23 mouse cellular contexts compared by ENCODE assay signal in genomic region chr15:102263037-102263436, GRCm38 (mm10). TPM values are rescaled to one million over a fixed set of nuclear protein-coding genes. Genes with fewer than 3 reads are reported as not detected.
A peak's percentile ranks its signal among the peaks of the same experiment; 100 is the strongest.
DNase-seq lines count a peak whose midpoint lies in the region; ATAC-seq and TF ChIP-seq lines count a peak whose summit lies in the region.
"Had no signal": no experiment of that assay in that cellular context is flagged by ENCODE, and none has a peak within 500 bp of the region (broad histone marks: within the 10 kb centered on the region; RNA-seq: fewer than 3 reads in every experiment).

No protein-coding gene starts in this region.

- H3K9me3 ChIP-seq in E14TG2a.4 (ENCODE audit: low read length): no peaks in the 10 kb centered on the region
- no peaks in the 10 kb centered on the region for H3K9me3 ChIP-seq in stomach, embryonic 14.5 days (ENCODE audit: control insufficient read depth, low read depth, low read length)
- H3K9me3 ChIP-seq in midbrain, embryonic 14.5 days (ENCODE audit: control insufficient read depth, low read length): no peaks in the 10 kb centered on the region
- H3K9me3 ChIP-seq: hindbrain, embryonic 13.5 days; kidney, embryonic 15.5 days; midbrain, embryonic 15.5 days had no signal

- 73% methylated on average over 2 of the region's 2 CpGs for WGBS in stomach, embryonic 14.5 days
- WGBS in midbrain, embryonic 14.5 days: 83% methylated on average over 2 of the region's 2 CpGs

- DNase-seq in left cerebral cortex, adult 2 months (ENCODE audit: extremely low spot score in 1 of 2, low spot score in 2 of 2): no peak
- no peak for DNase-seq in left cerebral cortex, postnatal 14 days (ENCODE audit: low spot score in 2 of 2)
- DNase-seq in induced T-regulatory cell, adult 2 months (ENCODE audit: low read depth): peak; percentile 87
- no peak for DNase-seq in midbrain, embryonic 14.5 days
- DNase-seq in adrenal gland, postnatal 14 days: no peak
- no peak for DNase-seq in spleen, postnatal 36 days (ENCODE audit: low spot score in 2 of 2)
- DNase-seq: cerebellum, adult 9-10 months; layer of hippocampus, postnatal 36 days; lung, postnatal 10 days; spleen, adult 18-20 months had no signal

- intact Hi-C loops in left cerebral cortex, adult 2 months (cut with DNase I): no loop called here
- intact Hi-C loops in left cerebral cortex, postnatal 14 days (cut with DNase I): no loop called here

- no peak overlapping the region for H3K9ac ChIP-seq in stomach, embryonic 14.5 days (replicated peaks; ENCODE audit: low read depth, low read length)
- H3K9ac ChIP-seq in midbrain, embryonic 14.5 days (replicated peaks; ENCODE audit: low read length): no peak overlapping the region
- H3K9ac ChIP-seq: hindbrain, embryonic 13.5 days; kidney, embryonic 15.5 days; midbrain, embryonic 15.5 days had no signal

- no peaks in the 10 kb centered on the region for H3K36me3 ChIP-seq in E14TG2a.4 (ENCODE audit: insufficient read depth, low read length)
- no peaks in the 10 kb centered on the region for H3K36me3 ChIP-seq in stomach, embryonic 14.5 days (ENCODE audit: control insufficient read depth, insufficient read depth, low read length)
- H3K36me3 ChIP-seq in midbrain, embryonic 14.5 days (ENCODE audit: control insufficient read depth, insufficient read depth, low read length): no peaks in the 10 kb centered on the region
- H3K36me3 ChIP-seq: hindbrain, embryonic 13.5 days; kidney, embryonic 15.5 days; midbrain, embryonic 15.5 days had no signal

- peaks cover 23% of the 10 kb centered on the region for H3K27me3 ChIP-seq in E14TG2a.4 (ENCODE audit: insufficient read depth, low read length)
- no peaks in the 10 kb centered on the region for H3K27me3 ChIP-seq in stomach, embryonic 14.5 days (ENCODE audit: control insufficient read depth, insufficient read depth, low read length)
- peaks cover 16% of the 10 kb centered on the region; the same call in 1 of the 2 replicates for H3K27me3 ChIP-seq in midbrain, embryonic 14.5 days (ENCODE audit: control insufficient read depth, insufficient read depth, low read length)
- H3K27me3 ChIP-seq: Patski had no signal

- H3K27ac ChIP-seq in left cerebral cortex, adult 2 months: peak overlapping the region; percentile 24; the same call in 1 of the 2 replicates
- H3K27ac ChIP-seq in stomach, embryonic 14.5 days (ENCODE audit: low read length): peak overlapping the region; percentile 40; the same call in 1 of the 2 replicates
- no peak overlapping the region for H3K27ac ChIP-seq in midbrain, embryonic 14.5 days (replicated peaks; ENCODE audit: low read depth, low read length)
- H3K27ac ChIP-seq: hindbrain, embryonic 13.5 days; kidney, embryonic 15.5 days; midbrain, embryonic 15.5 days had no signal

- ATAC-seq in stomach, embryonic 14.5 days (ENCODE audit: insufficient number of reproducible peaks, insufficient read depth, low FRiP score, low read depth): no peak
- no peak for ATAC-seq in midbrain, embryonic 14.5 days (ENCODE audit: low FRiP score, low TSS enrichment)
- ATAC-seq: intestine, embryonic 16.5 days; midbrain, embryonic 15.5 days; Patski had no signal

- H3K4me2 ChIP-seq in stomach, embryonic 14.5 days (replicated peaks; ENCODE audit: low read depth, low read length): no peak overlapping the region
- H3K4me2 ChIP-seq in midbrain, embryonic 14.5 days (ENCODE audit: low read length): no peak overlapping the region
- H3K4me2 ChIP-seq: hindbrain, embryonic 13.5 days; kidney, embryonic 15.5 days; midbrain, embryonic 15.5 days had no signal

- H3K4me1 ChIP-seq in E14TG2a.4 (replicated peaks; ENCODE audit: low read depth, low read length): peaks cover 60% of the 10 kb centered on the region
- peaks cover 14% of the 10 kb centered on the region for H3K4me1 ChIP-seq in stomach, embryonic 14.5 days (ENCODE audit: control insufficient read depth, insufficient read depth, low read length)
- H3K4me1 ChIP-seq in midbrain, embryonic 14.5 days (ENCODE audit: control insufficient read depth, insufficient read depth, low read length): no peaks in the 10 kb centered on the region

- TF ChIP-seq CTCF in left cerebral cortex, adult 2 months (IDR thresholded peaks at IDR 0.05): no peak
- no peak for TF ChIP-seq CTCF in E14TG2a.4 (conservative IDR thresholded peaks at IDR 0.05; ENCODE audit: low read length)

- H3K4me3 ChIP-seq in left cerebral cortex, adult 2 months: no peak overlapping the region
- peak overlapping the region; percentile 14 for H3K4me3 ChIP-seq in E14TG2a.4 (replicated peaks; ENCODE audit: low read length)
- no peak overlapping the region for H3K4me3 ChIP-seq in stomach, embryonic 14.5 days (ENCODE audit: low read depth, low read length)
- no peak overlapping the region for H3K4me3 ChIP-seq in midbrain, embryonic 14.5 days (replicated peaks; ENCODE audit: low read depth, low read length)
- H3K4me3 ChIP-seq: hindbrain, embryonic 13.5 days; kidney, embryonic 15.5 days; midbrain, embryonic 15.5 days had no signal

RNA-seq across cellular contexts. Expression of gene Rarg, which starts 5.7 kb away (rescaled TPM):
- total RNA-seq in left cerebral cortex, adult 2 months (2021): 10 to 100 TPM; 13.8 to 17.1 TPM
- total RNA-seq in left cerebral cortex, postnatal 14 days (2021): 1 to 10 TPM; 8.3 to 9.4 TPM
- polyA plus RNA-seq in stomach, embryonic 14.5 days (2014; fragmentation: Nextera tagmentation; extraction: Ambion mirVana): 36.9 and 40.5 TPM in 2 replicates
- polyA plus RNA-seq in midbrain, embryonic 14.5 days (2014; fragmentation: Nextera tagmentation; extraction: Ambion mirVana): 2.3 and 3.6 TPM in 2 replicates
- total RNA-seq in adrenal gland, postnatal 14 days (2021): 25.5 and 27.8 TPM in 2 replicates

RNA-seq across cellular contexts. Expression of gene Gm9918, which starts 7.3 kb away (rescaled TPM):
- not detected for total RNA-seq in left cerebral cortex, adult 2 months (2021)
- not detected for total RNA-seq in left cerebral cortex, postnatal 14 days (2021)
- 0.36 and 0.56 TPM in 2 replicates for polyA plus RNA-seq in stomach, embryonic 14.5 days (2014; fragmentation: Nextera tagmentation; extraction: Ambion mirVana)
- 0.09 TPM in 1 of 2 replicates, not detected in the other for polyA plus RNA-seq in midbrain, embryonic 14.5 days (2014; fragmentation: Nextera tagmentation; extraction: Ambion mirVana)
- not detected in 2 replicates for total RNA-seq in adrenal gland, postnatal 14 days (2021)
- total RNA-seq: gastrocnemius, adult 8-10 months; heart, adult 8-10 months; layer of hippocampus, postnatal 36 days; megakaryocyte, adult 5-6 weeks had no signal
- polyA plus RNA-seq: heart, postnatal 0 days; large intestine, adult 2 months; liver, embryonic 16.5 days had no signal

RNA-seq across cellular contexts. Expression of gene Mfsd5, which starts 16.2 kb away (rescaled TPM):
- total RNA-seq in left cerebral cortex, adult 2 months (2021): 10 to 100 TPM; 40.6 to 42.8 TPM
- 10 to 100 TPM; 36.8 to 40.6 TPM for total RNA-seq in left cerebral cortex, postnatal 14 days (2021)
- polyA plus RNA-seq in stomach, embryonic 14.5 days (2014; fragmentation: Nextera tagmentation; extraction: Ambion mirVana): 63.1 and 63.7 TPM in 2 replicates
- polyA plus RNA-seq in midbrain, embryonic 14.5 days (2014; fragmentation: Nextera tagmentation; extraction: Ambion mirVana): 51.9 and 53.3 TPM in 2 replicates
- total RNA-seq in adrenal gland, postnatal 14 days (2021): 29.9 and 34.3 TPM in 2 replicates

RNA-seq across cellular contexts. Expression of gene Itgb7, which starts 31.3 kb away (rescaled TPM):
- 1 to 10 TPM in 1 of 2 experiments, under 1 TPM in 1; 0.86 to 1.3 TPM for total RNA-seq in left cerebral cortex, adult 2 months (2021)
- total RNA-seq in left cerebral cortex, postnatal 14 days (2021): 1 to 10 TPM in 1 of 2 experiments, under 1 TPM in 1; 0.99 to 1.2 TPM
- 5.8 and 9.9 TPM in 2 replicates for polyA plus RNA-seq in stomach, embryonic 14.5 days (2014; fragmentation: Nextera tagmentation; extraction: Ambion mirVana)
- polyA plus RNA-seq in midbrain, embryonic 14.5 days (2014; fragmentation: Nextera tagmentation; extraction: Ambion mirVana): 0.57 and 0.78 TPM in 2 replicates
- 3.0 and 18.4 TPM in 2 replicates for total RNA-seq in adrenal gland, postnatal 14 days (2021)

RNA-seq across cellular contexts. Expression of gene Espl1, which starts 33.0 kb away (rescaled TPM):
- 1 to 10 TPM; 1.1 to 1.5 TPM for total RNA-seq in left cerebral cortex, adult 2 months (2021)
- total RNA-seq in left cerebral cortex, postnatal 14 days (2021): 1 to 10 TPM; 1.8 to 2.3 TPM
- 25.4 and 28.6 TPM in 2 replicates for polyA plus RNA-seq in stomach, embryonic 14.5 days (2014; fragmentation: Nextera tagmentation; extraction: Ambion mirVana)
- polyA plus RNA-seq in midbrain, embryonic 14.5 days (2014; fragmentation: Nextera tagmentation; extraction: Ambion mirVana): 4.9 and 9.1 TPM in 2 replicates
- total RNA-seq in adrenal gland, postnatal 14 days (2021): 6.6 and 10.7 TPM in 2 replicates
